Mouse (Mus musculus): ENCODE data around the gene Tmem219.

GRCm38 (mm10) chr7:126897390-126898101, 25.2 kb downstream of the Tmem219 start:
- TF ChIP-seq CTCF (conservative IDR thresholded peaks at IDR 0.05; ENCODE audit: insufficient read depth, insufficient read length, low read depth, low read length) (no peak), POLR2A (IDR thresholded peaks at IDR 0.05; ENCODE audit: low read depth, low read length) (no peak)
